Mouse (Mus musculus): ENCODE measurements at regions not wholly inside any gene's neighbourhood (a gene's known extent, or its start where the extent isn't known, plus 50 kb on each side); places are given as distances from the start of the nearest gene placed in this dataset.

GRCm38 (mm10) chr1:42231897-42232296 lies 463.7 kb upstream of the Pou3f3 start:
- DNase-seq (ENCODE audit: extremely low spot score), result no peak

- DNase-seq (ENCODE audit: extremely low spot score), result no peak
Measured at GRCm38 (mm10) chr1:42232716-42233115, 462.9 kb upstream of the Pou3f3 start.

- peak; percentile 34 for DNase-seq (ENCODE audit: extremely low spot score)
Measured at GRCm38 (mm10) chr1:42233289-42233688, 462.3 kb upstream of the Pou3f3 start.

GRCm38 (mm10) chr1:42236466-42237010 lies 459.0 kb upstream of the Pou3f3 start:
- no peak for DNase-seq (ENCODE audit: extremely low spot score)

GRCm38 (mm10) chr1:42238408-42238807 lies 457.2 kb upstream of the Pou3f3 start:
- no peak for DNase-seq (ENCODE audit: extremely low spot score)

- DNase-seq (ENCODE audit: extremely low spot score), result no peak
Measured at GRCm38 (mm10) chr1:42241172-42241571, 454.4 kb upstream of the Pou3f3 start.

- no peak for DNase-seq (ENCODE audit: extremely low spot score)
Measured at GRCm38 (mm10) chr1:42241601-42242220, 453.9 kb upstream of the Pou3f3 start.

GRCm38 (mm10) chr1:42242586-42243457 lies 452.7 kb upstream of the Pou3f3 start:
- peak; percentile 28 for DNase-seq (ENCODE audit: extremely low spot score)

- DNase-seq (ENCODE audit: extremely low spot score), result peak; percentile 11
Measured at GRCm38 (mm10) chr1:42243458-42243855, 452.1 kb upstream of the Pou3f3 start.

GRCm38 (mm10) chr1:42243878-42244277 lies 451.7 kb upstream of the Pou3f3 start:
- DNase-seq (ENCODE audit: extremely low spot score), result peak; percentile 38

GRCm38 (mm10) chr1:42252386-42252785 lies 443.2 kb upstream of the Pou3f3 start:
- no peak for DNase-seq (ENCODE audit: extremely low spot score)

GRCm38 (mm10) chr1:42253786-42254185 lies 441.8 kb upstream of the Pou3f3 start:
- no peak for DNase-seq (ENCODE audit: extremely low spot score)

GRCm38 (mm10) chr1:42256911-42257595 lies 438.5 kb upstream of the Pou3f3 start:
- no peak for DNase-seq (ENCODE audit: extremely low spot score)

- peak; percentile 45 for DNase-seq (ENCODE audit: extremely low spot score)
Measured at GRCm38 (mm10) chr1:42257801-42258593, 437.6 kb upstream of the Pou3f3 start.

GRCm38 (mm10) chr1:42258594-42258910 lies 437.0 kb upstream of the Pou3f3 start:
- DNase-seq (ENCODE audit: extremely low spot score), result no peak

- DNase-seq (ENCODE audit: extremely low spot score), result no peak
Measured at GRCm38 (mm10) chr1:42259216-42259977, 436.2 kb upstream of the Pou3f3 start.

GRCm38 (mm10) chr1:42260033-42260925 lies 435.3 kb upstream of the Pou3f3 start:
- DNase-seq (ENCODE audit: extremely low spot score), result no peak

GRCm38 (mm10) chr1:42261031-42261430 lies 434.5 kb upstream of the Pou3f3 start:
- no peak for DNase-seq (ENCODE audit: extremely low spot score)

- peak; percentile 35 for DNase-seq (ENCODE audit: extremely low spot score)
Measured at GRCm38 (mm10) chr1:42261800-42262199, 433.8 kb upstream of the Pou3f3 start.

- no peak for DNase-seq (ENCODE audit: extremely low spot score)
Measured at GRCm38 (mm10) chr1:42262606-42263005, 433.0 kb upstream of the Pou3f3 start.

All from embryo, embryonic 9.5 days (tissue).